Comparison of ENCODE assay signal across 9 mouse cellular contexts in genomic region chr9:41328959-41329358, GRCm38 (mm10).
DNase-seq lines count a peak whose midpoint lies in the region; ATAC-seq and TF ChIP-seq lines count a peak whose summit lies in the region.
"Had no signal": no experiment of that assay in that cellular context is flagged by ENCODE, and none has a peak within 500 bp of the region (broad histone marks: within the 10 kb centered on the region; RNA-seq: fewer than 3 reads in every experiment).

No protein-coding gene starts in this region.

- no peak overlapping the region for H3K4me3 ChIP-seq in lung, embryonic 14.5 days (ENCODE audit: low read depth, low read length)
- no peak overlapping the region for H3K4me3 ChIP-seq in forebrain, embryonic 14.5 days (ENCODE audit: low read depth, low read length)
- H3K4me3 ChIP-seq in limb, embryonic 13.5 days: peak overlapping the region; percentile 15; the same call in 1 of the 2 replicates
- H3K4me3 ChIP-seq in stomach, embryonic 16.5 days (replicated peaks; ENCODE audit: low read length): no peak overlapping the region
- H3K4me3 ChIP-seq: left cerebral cortex, adult 2 months had no signal

- H3K27me3 ChIP-seq in lung, embryonic 14.5 days (ENCODE audit: insufficient read depth, low read length): no peaks in the 10 kb centered on the region
- H3K27me3 ChIP-seq in forebrain, embryonic 14.5 days (replicated peaks; ENCODE audit: control insufficient read depth, insufficient read depth, low read length): no peaks in the 10 kb centered on the region
- H3K27me3 ChIP-seq in limb, embryonic 13.5 days: no peaks in the 10 kb centered on the region
- H3K27me3 ChIP-seq in stomach, embryonic 16.5 days (ENCODE audit: control insufficient read depth, insufficient read depth, low read length): no peaks in the 10 kb centered on the region

- TF ChIP-seq CTCF in lung, embryonic 14.5 days (IDR thresholded peaks at IDR 0.05; ENCODE audit: low read depth): no peak

- peak overlapping the region; percentile 44; the same call in 1 of the 2 replicates for H3K4me2 ChIP-seq in lung, embryonic 14.5 days
- H3K4me2 ChIP-seq in forebrain, embryonic 14.5 days (ENCODE audit: low read length): peak overlapping the region; percentile 30
- H3K4me2 ChIP-seq in limb, embryonic 13.5 days (replicated peaks): peak overlapping the region; percentile 45
- peak overlapping the region; percentile 28; the same call in 1 of the 2 replicates for H3K4me2 ChIP-seq in stomach, embryonic 16.5 days (ENCODE audit: low read depth, low read length)

- no peaks in the 10 kb centered on the region for H3K4me1 ChIP-seq in lung, embryonic 14.5 days (ENCODE audit: insufficient read depth)
- H3K4me1 ChIP-seq in forebrain, embryonic 14.5 days (ENCODE audit: control insufficient read depth, insufficient read depth, low read length): peaks cover 12% of the 10 kb centered on the region
- H3K4me1 ChIP-seq in limb, embryonic 13.5 days: peaks cover 20% of the 10 kb centered on the region
- H3K4me1 ChIP-seq in stomach, embryonic 16.5 days (ENCODE audit: control insufficient read depth, insufficient read depth, low read length): peaks cover 16% of the 10 kb centered on the region; the same call in 1 of the 2 replicates

- ATAC-seq in lung, embryonic 14.5 days (ENCODE audit: insufficient read depth): no peak
- no peak for ATAC-seq in forebrain, embryonic 14.5 days
- ATAC-seq in limb, embryonic 13.5 days (ENCODE audit: low FRiP score, low read depth): no peak
- ATAC-seq in stomach, embryonic 16.5 days (ENCODE audit: insufficient read depth, low FRiP score): no peak

- 95% methylated on average over 1 of the region's 1 CpGs for WGBS in lung, embryonic 14.5 days
- 94% methylated on average over 1 of the region's 1 CpGs for WGBS in forebrain, embryonic 14.5 days
- 94% methylated on average over 1 of the region's 1 CpGs for WGBS in limb, embryonic 13.5 days
- 87% methylated on average over 1 of the region's 1 CpGs for WGBS in stomach, embryonic 16.5 days

- no peak overlapping the region; the same call in 1 of the 2 replicates for H3K9ac ChIP-seq in lung, embryonic 14.5 days
- H3K9ac ChIP-seq in forebrain, embryonic 14.5 days (ENCODE audit: low read length): no peak overlapping the region
- H3K9ac ChIP-seq in limb, embryonic 13.5 days: no peak overlapping the region
- H3K9ac ChIP-seq in stomach, embryonic 16.5 days (ENCODE audit: low read length): no peak overlapping the region

- no peak overlapping the region for H3K27ac ChIP-seq in lung, embryonic 14.5 days (ENCODE audit: low read depth)
- no peak overlapping the region for H3K27ac ChIP-seq in forebrain, embryonic 14.5 days (ENCODE audit: low read depth, low read length)
- peak overlapping the region; percentile 33; the same call in 1 of the 2 replicates for H3K27ac ChIP-seq in limb, embryonic 13.5 days
- no peak overlapping the region for H3K27ac ChIP-seq in stomach, embryonic 16.5 days (ENCODE audit: low read length)
- H3K27ac ChIP-seq: left cerebral cortex, adult 2 months had no signal

- no peaks in the 10 kb centered on the region for H3K36me3 ChIP-seq in lung, embryonic 14.5 days (ENCODE audit: insufficient read depth)
- H3K36me3 ChIP-seq in forebrain, embryonic 14.5 days (ENCODE audit: control insufficient read depth, insufficient read depth, low read length): no peaks in the 10 kb centered on the region
- no peaks in the 10 kb centered on the region for H3K36me3 ChIP-seq in limb, embryonic 13.5 days
- no peaks in the 10 kb centered on the region for H3K36me3 ChIP-seq in stomach, embryonic 16.5 days (ENCODE audit: control insufficient read depth, insufficient read depth, low read length)

- DNase-seq in lung, embryonic 14.5 days: no peak
- no peak for DNase-seq in lung, postnatal 10 days
- DNase-seq in forebrain, embryonic 14.5 days (ENCODE audit: low spot score): no peak
- no peak for DNase-seq in ovary, postnatal 14 days (ENCODE audit: low spot score)
- no peak for DNase-seq in cerebellum, postnatal 36 days
- DNase-seq: thymus, postnatal 36 days had no signal

- H3K9me3 ChIP-seq in lung, embryonic 14.5 days (ENCODE audit: low read depth, low read length): no peaks in the 10 kb centered on the region
- H3K9me3 ChIP-seq in forebrain, embryonic 14.5 days (replicated peaks; ENCODE audit: control insufficient read depth, low read length): no peaks in the 10 kb centered on the region
- H3K9me3 ChIP-seq in limb, embryonic 13.5 days: no peaks in the 10 kb centered on the region
- H3K9me3 ChIP-seq in stomach, embryonic 16.5 days (replicated peaks; ENCODE audit: control insufficient read depth, low read length): no peaks in the 10 kb centered on the region
